Mouse (Mus musculus): ENCODE results near the gene Armc12.
"Not testable (repeated sequence)": the region's sequence is repeated elsewhere in the genome, so short reads cannot be mapped to it uniquely, and the experiment has no call there.

Gene Armc12

DNA sequence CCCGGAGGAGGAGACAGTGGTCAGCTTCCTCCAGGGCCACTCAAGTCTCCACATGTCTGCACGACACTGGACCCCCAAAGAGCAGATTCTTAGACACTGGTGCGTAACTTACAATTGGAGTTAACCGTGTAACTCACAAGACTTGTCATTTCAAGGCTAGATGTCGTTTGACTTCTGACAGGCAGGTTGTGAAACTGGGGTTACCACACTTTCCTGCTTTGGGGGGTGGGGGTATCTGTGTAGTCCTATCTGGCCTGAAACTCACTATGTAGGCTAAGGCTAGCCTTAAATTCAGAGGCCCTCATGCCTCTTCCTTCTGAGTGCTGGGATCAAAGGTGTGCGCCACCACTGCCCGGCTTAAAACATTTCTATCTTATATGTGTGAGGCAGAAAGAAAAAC, 2.0 kb downstream of the Armc12 start:
- no peak for DNase-seq (ENCODE audit: low spot score)

DNA sequence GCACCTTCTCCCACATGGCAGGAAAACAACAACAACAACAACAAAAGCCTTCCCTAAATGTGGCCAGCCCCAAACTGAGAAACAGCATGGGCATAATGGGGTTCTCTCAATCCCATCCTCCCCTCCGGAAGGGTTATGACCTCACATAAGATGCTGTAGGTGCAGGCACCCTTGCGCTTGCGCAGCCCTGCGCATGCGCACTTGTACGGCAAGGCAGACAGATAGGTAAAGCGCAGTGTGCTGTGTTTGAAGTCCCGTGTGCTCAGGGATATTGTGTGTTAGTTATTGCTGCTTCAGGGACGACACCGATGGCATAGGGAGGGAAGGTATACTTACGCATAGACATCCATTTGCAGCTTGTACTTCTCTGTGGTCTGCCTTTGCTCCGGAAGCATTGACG, 2.7 kb downstream of the Armc12 start:
- no peak for DNase-seq (ENCODE audit: low spot score)

DNA sequence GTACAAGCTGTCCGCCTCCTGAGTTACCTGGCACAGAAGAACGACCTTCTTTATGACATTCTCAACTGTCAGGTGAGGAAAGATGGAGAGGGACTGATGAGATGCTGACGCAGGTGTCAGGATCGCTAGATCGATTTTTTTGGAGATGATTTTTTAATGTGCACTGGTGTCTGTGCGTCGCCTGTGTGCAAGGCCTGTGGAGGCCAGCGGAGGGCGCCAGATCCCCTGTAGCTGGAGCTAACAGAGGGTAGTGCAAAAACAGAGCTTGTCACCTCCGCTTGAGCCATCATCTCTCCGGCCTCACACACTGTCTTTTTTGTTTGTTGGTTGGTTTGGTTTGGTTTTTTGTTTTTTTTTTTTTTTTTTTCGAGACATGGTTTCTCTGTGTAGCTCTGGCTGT, 7.3 kb downstream of the Armc12 start:
- DNase-seq (ENCODE audit: low spot score): no peak

DNA sequence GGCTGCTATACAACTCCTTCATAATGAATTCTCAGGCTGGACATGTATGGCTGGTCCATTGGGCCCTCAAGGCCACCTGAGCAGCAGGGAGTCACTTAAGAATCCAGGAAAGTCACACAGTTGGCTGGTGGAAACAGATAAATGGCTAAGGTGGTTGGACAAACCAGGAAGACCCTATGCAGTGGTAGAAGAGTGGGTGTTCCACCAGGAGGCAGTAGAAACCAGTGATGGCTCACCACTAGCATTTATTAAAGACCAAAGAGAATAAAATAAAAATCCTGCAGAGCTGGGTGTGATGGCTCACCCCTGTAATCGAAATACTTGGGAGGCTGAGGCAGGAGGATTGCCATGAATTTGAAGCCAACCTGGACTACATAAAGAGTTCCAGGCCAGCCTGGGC, 16.3 kb downstream of the Armc12 start:
- DNase-seq (ENCODE audit: low spot score): no peak

DNA sequence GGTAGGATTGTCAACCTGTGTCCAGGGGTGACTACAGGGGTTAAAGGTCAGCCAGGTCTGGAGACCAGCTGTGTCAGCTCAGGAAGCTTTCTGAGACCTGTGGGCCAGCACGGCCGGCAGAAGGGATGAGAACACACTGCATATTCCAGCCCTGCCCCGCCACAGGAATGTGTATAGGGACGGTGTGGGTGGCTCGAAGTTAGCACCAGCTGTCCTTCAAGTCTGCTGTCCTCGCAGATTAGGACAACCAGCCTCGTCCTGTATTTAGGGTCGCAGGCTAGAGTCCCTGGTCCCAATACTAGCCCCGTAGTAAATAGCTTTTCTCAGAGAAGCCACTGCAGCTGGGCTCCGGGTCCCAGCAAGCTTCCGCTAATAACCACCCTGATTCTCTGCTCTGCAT, 17.9 kb downstream of the Armc12 start:
- no peak for DNase-seq (ENCODE audit: low spot score)

DNA sequence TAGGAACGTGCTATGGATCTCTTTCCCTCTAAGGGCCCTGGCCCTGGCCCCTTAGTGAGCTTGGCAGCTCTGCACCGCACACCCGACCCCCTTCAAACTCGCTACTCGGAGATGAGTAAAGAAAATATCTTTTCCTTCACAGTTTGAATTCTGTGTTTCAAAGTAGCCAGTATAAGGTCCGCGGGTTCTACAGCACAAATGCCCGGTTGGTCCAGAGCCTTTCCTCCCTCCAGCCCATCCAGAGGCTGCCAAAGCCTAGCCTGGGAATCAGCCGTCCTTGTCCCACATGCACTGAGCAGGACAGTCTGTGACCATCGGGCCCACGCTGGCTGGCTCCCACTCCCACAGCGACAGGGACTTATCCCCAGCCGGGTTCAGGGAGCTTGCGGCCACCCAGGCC, 18.5 kb downstream of the Armc12 start, which contains the start of gene Clpsl2:
Clpsl2 (plus strand) TSS at position 301 of the 400 bp plus-strand sequence.
- DNase-seq (ENCODE audit: low spot score): no peak

DNA sequence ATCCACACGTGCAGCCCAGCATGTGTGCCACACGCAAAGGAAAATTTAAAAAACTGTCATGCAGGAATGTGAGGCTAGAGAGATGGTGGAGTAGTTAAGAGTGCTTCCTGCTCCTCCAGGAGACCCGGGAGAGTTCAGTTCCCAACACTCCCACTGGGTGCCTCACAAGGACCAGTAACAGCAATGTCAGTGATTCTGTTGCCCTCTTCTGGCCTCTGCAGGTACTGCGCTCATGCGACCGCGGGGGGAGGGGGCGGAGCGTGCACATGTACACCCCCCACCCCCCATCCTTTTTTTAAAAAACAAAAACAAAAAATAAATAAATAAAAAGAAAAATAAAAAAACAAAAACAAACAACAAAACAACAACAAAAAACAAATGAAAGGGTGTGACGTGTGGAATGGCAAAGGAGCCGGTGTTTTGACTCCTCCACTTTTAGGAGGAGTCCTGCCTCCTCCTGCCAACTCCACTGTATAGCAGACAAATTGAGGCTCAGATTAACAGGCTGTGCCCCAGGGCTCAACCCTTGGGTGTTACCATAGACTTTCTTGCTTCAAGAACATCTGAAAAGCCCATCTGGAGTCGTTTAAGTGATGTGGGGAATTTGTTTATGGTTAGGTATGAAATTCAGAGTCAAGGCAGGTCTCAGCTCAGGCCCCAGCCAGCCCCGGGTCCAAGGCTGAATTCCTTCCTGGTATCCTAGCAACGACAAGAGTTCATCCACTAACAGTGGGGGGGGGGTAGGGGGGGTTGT, 22.6 kb downstream of the Armc12 start:
- DNase-seq (ENCODE audit: low spot score): peak; percentile 85

DNA sequence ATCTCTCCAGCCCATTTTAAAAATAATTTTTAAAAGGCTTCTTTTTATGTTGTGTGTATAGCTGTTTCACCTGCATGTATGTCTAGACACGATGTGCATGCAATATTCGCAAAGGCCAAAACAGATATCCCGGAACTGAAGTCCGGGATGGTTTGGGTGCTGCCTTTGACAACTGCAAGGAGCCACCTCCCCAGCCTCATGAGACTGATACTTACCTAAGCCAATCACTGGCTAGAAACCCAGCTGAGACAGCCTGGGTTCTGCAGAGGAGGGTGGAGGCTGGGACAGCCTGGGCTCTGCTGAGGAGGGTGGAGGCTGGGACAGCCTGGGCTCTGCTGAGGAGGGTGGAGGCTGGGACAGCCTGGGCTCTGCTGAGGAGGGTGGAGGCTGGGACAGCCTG, 23.4 kb downstream of the Armc12 start:
- not testable (repeated sequence) for DNase-seq (ENCODE audit: low spot score)

DNA sequence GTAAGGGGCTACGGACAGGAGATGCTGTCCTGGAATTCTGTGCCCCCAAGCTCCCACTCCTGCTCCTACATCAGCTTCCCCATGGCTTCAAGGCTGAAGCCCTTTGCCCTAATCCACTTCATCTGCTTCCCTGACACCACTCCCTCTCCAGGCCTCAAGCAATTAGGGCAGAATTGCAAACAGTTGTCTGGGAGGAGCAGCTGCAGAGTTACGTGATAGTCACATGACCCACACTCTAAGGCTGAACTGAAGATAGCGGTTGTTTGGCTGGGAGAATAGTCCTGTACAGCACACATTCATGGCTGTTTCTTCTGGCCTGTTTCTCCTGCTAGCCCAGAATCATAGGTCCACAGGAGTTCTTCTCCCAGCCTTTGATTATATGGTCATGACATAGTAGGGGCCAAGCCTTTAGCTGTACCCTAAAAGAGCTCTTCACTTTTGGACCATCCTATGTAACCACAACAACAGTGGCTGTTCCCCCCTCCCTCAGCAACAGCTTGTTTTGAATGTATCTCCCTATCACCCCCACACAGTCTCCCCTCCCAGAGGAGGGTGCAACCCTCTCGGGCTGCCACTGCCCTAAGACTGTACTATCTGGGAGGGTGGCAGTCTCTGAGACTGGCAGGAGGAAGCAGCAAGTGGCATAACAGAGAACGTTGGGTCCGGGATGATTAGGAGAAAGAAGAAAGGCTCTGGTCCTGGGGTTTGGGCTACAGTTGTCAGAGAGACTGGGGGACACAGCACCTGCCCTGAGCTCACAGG, 26.2 kb downstream of the Armc12 start:
- DNase-seq (ENCODE audit: low spot score): no peak

DNA sequence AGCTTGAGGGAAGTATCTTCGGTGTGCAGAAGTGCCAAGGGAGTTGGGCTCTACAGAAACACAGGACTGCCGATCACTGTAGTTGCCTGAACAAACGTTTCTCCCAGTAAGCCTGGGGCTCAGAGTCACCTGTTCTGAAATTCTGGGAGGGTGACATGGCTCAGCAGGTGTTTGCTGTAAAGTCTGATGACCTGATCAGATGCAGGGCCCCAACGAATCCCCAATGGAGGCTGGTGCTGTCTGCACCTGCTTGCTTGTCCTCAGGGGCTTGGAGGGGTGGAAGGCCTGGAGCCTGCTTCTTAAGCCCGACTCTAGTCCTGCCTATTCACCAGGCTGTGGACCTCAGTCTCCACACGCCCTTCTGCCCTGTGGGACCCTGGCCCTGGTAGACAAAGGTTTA, 27.2 kb downstream of the Armc12 start:
- no peak for DNase-seq (ENCODE audit: low spot score)

DNA sequence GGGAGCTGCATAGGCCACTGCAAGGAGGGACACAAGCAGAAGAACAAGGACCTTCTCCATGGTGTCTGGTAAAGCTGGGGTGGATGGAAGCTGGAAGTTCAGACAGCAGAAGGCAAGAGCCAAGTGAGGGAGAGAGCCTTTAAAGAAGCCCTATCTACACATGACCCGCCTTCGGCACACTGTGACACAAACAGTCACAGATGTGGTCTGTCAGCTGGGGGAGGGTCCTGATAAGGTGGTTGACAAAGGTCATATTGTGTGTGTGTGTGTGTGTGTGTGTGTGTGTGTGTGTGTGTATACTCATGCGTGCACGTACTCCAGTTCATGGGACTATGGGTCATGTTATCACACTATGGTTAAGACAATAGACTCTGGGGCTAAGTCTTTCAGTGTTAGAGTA, 30.0 kb downstream of the Armc12 start, which contains the start of gene Clps:
Clps (minus strand) TSS at position 169 of the 400 bp plus-strand sequence.
- DNase-seq (ENCODE audit: low spot score): no peak

DNA sequence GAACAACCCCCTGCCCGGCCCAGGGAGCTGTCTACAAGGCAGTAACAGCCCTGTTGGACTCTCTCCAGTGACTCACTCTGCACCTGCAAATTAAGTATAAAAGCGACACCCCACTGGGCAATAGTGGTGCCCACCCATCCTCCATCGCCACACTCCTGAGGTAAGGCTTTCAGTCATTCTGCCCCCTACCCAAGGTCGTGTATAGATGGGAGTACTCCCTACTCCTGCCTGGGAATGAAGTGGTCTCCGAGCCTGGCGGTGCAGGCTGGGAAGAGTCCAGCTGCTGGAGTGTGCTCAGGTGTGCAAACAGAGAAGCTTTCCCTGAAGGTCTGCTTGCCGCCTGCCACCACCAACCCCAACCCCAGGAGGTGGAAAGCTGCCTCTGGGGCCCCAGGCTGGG, 31.0 kb downstream of the Armc12 start:
- no peak for DNase-seq (ENCODE audit: low spot score)

DNA sequence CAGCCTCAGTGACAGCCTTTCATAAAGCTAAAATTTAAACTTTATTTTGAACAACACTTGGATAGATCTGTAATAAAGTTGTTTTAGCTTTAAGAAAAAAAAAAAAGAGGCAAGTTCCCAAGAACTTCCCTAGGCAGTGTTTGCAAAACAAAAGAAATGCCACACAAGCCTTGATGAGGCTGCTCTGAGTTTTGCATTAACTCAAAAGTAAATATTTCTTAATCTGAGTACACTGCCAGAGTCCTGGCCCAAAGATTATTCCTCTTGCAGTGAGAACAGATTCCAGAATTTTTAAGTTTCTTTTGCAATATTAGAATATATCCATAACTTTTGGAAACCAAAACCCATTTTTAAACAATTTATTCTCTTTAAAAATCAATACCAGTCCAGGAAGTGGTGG, 34.6 kb downstream of the Armc12 start:
- no peak for DNase-seq (ENCODE audit: low spot score)

DNA sequence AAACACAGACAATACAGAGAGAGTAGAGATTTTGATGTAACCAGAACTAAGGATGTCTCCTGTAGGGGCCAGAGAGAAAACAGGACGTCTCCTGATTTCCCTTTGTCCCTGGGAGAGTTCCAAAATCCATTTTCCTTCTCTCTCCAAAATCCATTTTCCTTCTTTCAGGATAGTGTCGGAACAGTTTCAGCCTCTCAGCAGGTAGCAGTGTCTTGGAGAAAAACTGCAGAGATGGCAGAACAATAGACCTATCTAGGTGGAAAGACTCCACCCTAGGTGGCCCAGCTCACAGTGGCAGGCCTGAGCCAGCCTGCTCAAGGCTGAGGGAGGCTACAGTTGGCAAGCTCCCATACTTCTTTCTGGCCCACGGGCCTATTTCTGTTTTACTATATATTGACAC, 36.9 kb downstream of the Armc12 start:
- DNase-seq (ENCODE audit: low spot score): no peak

DNA sequence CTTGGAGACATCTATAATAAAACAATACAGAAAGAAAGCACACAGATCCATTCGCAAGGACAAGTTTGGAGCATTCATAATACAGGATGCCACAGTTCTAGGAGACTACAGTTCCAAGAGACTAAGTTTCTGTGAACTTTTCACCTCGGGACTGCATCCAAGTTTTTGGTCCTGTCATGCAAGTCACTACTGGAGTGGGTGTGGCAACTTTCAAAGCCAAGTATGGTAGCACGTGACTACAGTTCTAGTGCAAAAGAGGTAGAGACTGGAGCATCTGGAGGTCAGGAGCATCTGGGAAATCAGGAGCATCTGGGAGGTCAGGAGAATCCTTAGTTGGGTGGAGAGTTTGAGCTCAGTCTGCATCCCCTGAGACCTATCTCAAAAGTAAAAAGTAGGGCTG, 41.3 kb downstream of the Armc12 start:
- DNase-seq (ENCODE audit: low spot score): no peak

DNA sequence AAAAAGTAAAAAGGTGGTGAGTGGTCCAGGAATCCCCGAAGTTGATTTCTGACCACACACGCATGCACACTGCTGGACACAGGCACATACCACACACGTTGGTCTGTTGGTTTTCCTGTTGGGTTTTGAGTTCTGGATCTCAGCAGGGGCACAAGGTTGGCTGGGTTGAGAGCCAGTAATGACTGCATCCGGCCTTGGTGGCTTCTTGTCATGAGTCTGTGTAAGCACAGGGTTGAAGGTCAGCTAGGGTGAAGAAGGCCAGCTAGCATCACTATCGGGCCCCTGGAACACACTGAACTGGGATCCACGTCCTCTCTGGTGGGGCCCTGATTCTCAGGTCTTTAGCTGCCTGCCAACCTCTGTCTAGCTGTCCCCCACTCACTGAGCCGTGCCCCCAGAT, 41.9 kb downstream of the Armc12 start:
- no peak for DNase-seq (ENCODE audit: low spot score)

DNA sequence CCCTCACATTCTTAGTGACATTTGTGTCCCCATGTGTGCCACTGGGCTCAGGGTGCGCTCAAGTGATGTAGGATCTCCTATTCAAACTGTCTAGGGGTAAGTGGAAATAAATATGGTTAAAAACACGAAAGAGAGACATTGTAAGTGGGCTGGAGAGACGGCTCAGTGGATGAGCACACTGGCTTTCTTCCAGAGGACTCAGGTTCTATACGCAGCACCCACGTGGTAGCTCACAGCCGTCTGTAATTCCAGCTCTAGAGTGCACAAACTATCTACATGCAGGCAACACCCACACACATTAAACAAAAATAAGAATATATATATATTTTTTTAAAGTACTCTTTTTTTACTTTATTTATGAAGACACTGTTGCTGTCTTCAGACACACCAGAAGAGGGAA, 42.3 kb downstream of the Armc12 start:
- DNase-seq (ENCODE audit: low spot score): no peak

DNA sequence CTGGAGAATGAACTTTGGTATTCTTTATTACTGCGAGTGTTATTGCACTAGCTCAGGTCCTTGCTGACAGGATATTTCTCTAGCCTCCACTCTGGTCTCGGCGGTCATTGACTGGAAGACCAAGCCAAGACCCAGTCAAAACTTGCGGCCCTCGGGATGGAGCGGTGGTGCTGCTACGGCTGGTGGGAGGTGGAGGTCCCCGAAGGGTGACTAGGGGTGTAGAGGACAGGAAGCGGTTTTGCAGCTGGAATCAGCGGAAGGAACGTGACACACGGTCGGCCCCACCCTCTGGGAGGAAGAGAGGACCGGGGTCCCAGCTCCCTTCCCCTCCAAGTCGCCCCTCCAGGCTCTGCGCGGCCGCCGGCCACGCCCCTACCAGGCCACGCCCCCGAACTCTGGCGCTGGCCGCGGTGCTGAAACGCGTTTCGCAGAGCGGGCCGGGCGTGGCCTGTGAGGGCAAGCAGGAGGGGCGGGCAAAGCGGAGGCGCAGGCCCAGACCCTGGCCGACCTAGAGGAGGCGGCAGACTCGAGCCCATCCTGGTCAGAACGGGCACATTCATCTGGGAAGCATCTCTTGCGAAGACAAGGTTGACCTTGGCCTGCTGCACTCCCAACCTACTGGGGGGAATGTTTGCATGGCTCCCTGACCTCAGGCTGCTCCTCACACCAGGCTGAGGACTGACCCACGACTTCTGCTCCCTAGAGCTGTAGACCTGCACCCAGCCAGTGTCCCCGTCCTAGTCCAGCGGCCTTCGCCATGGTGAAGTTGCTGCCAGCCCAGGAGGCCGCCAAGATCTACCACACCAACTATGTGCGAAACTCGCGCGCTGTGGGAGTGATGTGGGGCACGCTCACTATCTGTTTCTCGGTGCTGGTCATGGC, 44.9 kb downstream of the Armc12 start, which contains the start of gene Lhfpl5:
Lhfpl5 (plus strand) TSS at position 398 of the 882 bp plus-strand sequence.
- DNase-seq (ENCODE audit: low spot score): peak; percentile 83

DNA sequence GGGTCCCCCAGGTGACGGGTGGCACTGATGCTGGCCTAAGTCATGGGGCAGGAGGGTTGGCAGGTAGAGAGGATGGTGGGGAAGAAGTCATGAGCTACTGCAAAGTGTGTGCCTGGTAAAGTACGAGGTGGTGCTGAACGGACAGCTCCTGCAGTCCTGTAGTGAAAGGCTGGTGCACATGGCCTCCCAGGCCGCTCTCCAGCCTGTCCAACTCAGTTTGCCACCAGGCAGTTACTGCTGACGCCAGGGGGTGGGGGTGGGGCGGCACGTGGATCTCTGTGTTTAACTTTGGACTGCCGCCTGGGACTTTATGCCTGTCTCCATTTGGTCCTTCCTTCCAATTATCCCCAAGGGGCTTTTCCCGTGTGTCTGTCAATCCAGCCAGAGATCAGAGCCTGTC, 49.8 kb downstream of the Armc12 start:
- DNase-seq (ENCODE audit: low spot score): peak; percentile 85

DNA sequence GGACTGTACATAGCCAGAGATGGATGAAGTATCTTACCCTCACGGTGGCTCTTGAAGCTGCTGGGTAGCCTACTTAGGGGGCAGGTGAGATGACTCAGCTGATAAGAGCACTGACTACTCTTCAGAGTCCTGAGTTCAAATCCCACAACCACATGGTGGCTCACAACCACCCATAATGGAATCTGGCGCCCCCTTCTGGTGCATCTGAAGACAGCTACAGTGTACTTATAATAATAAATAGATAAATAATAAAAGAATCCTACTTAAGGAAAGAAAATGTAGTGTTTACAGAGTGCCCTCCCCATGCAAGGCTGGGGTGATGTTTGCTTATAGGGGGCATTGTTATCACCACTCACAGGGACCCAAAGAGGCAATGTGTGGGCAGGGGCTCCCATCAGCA, 50.5 kb downstream of the Armc12 start:
- DNase-seq (ENCODE audit: low spot score): no peak

DNA sequence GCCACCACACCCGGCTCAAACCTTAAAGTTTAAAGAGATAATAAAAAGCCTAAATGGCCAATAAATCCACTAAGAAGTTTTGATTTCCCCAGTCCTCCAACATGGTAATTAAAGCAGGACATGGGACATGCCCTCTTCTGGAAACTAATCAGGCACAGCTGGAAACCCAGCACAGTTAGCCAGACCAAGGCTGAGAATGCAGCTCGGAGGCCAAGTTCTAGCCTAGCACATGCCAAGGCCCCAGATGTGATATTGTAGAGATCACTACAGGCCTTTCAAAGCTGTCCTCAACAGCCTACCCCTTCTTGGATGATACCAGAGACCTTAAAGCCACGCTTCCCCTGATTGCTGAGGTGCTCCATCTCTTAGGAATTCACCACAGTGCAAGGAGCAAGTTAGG, 55.9 kb downstream of the Armc12 start:
- no peak for DNase-seq (ENCODE audit: low spot score)

DNA sequence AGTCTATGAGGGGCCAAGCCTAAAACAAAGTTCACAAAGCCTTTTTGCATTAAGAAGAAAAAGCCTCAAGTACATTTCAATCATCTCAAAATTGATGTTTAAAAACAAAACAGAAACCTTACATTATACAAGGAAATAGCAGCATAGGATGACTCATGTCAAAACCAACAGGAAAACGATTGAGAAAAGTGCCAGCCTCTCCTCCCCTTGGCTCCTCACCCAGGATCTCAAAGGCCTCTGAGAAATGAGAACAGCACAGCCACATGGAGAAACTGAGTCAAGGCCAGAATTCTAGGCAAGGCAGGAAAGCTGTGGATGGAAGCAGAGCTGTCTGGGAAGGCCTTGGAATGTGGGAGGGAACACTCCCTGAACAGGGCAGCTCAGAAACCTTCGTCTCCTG, 58.0 kb downstream of the Armc12 start:
- no peak for DNase-seq (ENCODE audit: low spot score)

Measured in testis, postnatal 10 days (tissue).